Mouse (Mus musculus): Measurements from ENCODE around the gene Ppat.
"Not testable (repeated sequence)": the region's sequence is repeated elsewhere in the genome, so short reads cannot be mapped to it uniquely, and the experiment has no call there.

Gene Ppat

GRCm38 (mm10) chr5:76947142-76947541, 4.2 kb downstream of the Ppat start:
- DNase-seq = no peak

GRCm38 (mm10) chr5:76945678-76946033, 5.7 kb downstream of the Ppat start:
- no peak for DNase-seq

- DNase-seq = no peak
Measured at GRCm38 (mm10) chr5:76944965-76945677, 6.3 kb downstream of the Ppat start.

GRCm38 (mm10) chr5:76942505-76942904, 8.9 kb downstream of the Ppat start:
- DNase-seq = peak; percentile 48 to 64

- no peak for DNase-seq
Measured at GRCm38 (mm10) chr5:76941975-76942374, 9.4 kb downstream of the Ppat start.

GRCm38 (mm10) chr5:76939717-76940116, 11.7 kb downstream of the Ppat start:
- no peak for DNase-seq

- DNase-seq = peak; percentile 35 to 70
Measured at GRCm38 (mm10) chr5:76929180-76929877, 22.0 kb downstream of the Ppat start.

GRCm38 (mm10) chr5:76928124-76928832, 23.1 kb downstream of the Ppat start:
- peak; percentile 40 to 58 for DNase-seq

- DNase-seq = no peak
Measured at GRCm38 (mm10) chr5:76924296-76924695, 27.1 kb downstream of the Ppat start.

GRCm38 (mm10) chr5:76923428-76923827, 27.9 kb downstream of the Ppat start:
- peak; percentile 94 to 95 for DNase-seq

- no peak for DNase-seq
Measured at GRCm38 (mm10) chr5:76922833-76923232, 28.5 kb downstream of the Ppat start.

- DNase-seq = not testable (repeated sequence)
Measured at GRCm38 (mm10) chr5:76912522-76912921, 38.9 kb downstream of the Ppat start.

GRCm38 (mm10) chr5:76910807-76911206, 40.6 kb downstream of the Ppat start:
- no peak for DNase-seq

- no peak for DNase-seq
Measured at GRCm38 (mm10) chr5:76906155-76906499, 45.3 kb downstream of the Ppat start.

- DNase-seq = peak; percentile 95 to 96
Measured at GRCm38 (mm10) chr5:76905405-76906154, 45.8 kb downstream of the Ppat start, which contains the start of gene Aasdh. Gene Aasdh, minus strand, starts transcription at chr5:76905514.

- no peak for DNase-seq
Measured at GRCm38 (mm10) chr5:76904713-76905404, 46.5 kb downstream of the Ppat start.

- DNase-seq = no peak
Measured at GRCm38 (mm10) chr5:76902131-76902530, 49.2 kb downstream of the Ppat start.

- DNase-seq = no peak
Measured at GRCm38 (mm10) chr5:76893084-76893483, 58.3 kb downstream of the Ppat start.

GRCm38 (mm10) chr5:76892608-76893007, 58.8 kb downstream of the Ppat start:
- no peak for DNase-seq

GRCm38 (mm10) chr5:76887011-76887410, 64.4 kb downstream of the Ppat start:
- no peak for DNase-seq

- DNase-seq = no peak
Measured at GRCm38 (mm10) chr5:76884107-76884506, 67.3 kb downstream of the Ppat start.

GRCm38 (mm10) chr5:76876106-76876758, 75.1 kb downstream of the Ppat start:
- DNase-seq = no peak

Data from kidney, postnatal 25 days (tissue).